Mouse (Mus musculus): ENCODE data around the gene Serpina11.

GRCm38 (mm10) chr12:103989857-103990256, at the start of gene Serpina11:
- TF ChIP-seq CTCF (IDR thresholded peaks at IDR 0.05; ENCODE audit: borderline replicate concordance, control insufficient read depth, extremely low read depth, insufficient read depth, low read length, poor library complexity) (no peak), POLR2A (IDR thresholded peaks at IDR 0.05; ENCODE audit: control insufficient read depth, extremely low read depth, insufficient read depth, low read length, poor library complexity) (no peak)
